ENCODE assay signal across 8 mouse cellular contexts in genomic region chr5:36988124-36988780, GRCm38 (mm10). TPM values are rescaled to one million over a fixed set of nuclear protein-coding genes. Genes with fewer than 3 reads are reported as not detected.
DNase-seq lines count a peak whose midpoint lies in the region; ATAC-seq and TF ChIP-seq lines count a peak whose summit lies in the region.

No protein-coding gene starts in this region.

- peak; percentile 2 for DNase-seq in embryo, embryonic 10.5 days (ENCODE audit: low spot score)
- no peak for DNase-seq in embryo, embryonic 10 days (ENCODE audit: low spot score)
- no peak for DNase-seq in testis, postnatal 10 days (ENCODE audit: low spot score)
- peak; percentile 10 for DNase-seq in kidney, postnatal 0 days (ENCODE audit: low spot score)
- DNase-seq in midbrain, postnatal 0 days (ENCODE audit: low spot score), result no peak
- DNase-seq in frontal cortex, postnatal 36 days (ENCODE audit: low spot score in 2 of 2), result no peak
- no peak for DNase-seq in frontal cortex, postnatal 25 days (ENCODE audit: low spot score in 2 of 2)

- peak; percentile 31; the same call in 1 of the 2 replicates for ATAC-seq in kidney, postnatal 0 days (replicated peaks; ENCODE audit: low FRiP score, low read depth)
- ATAC-seq in midbrain, postnatal 0 days (ENCODE audit: low FRiP score), result no peak; the same call in none of the 2 replicates

- TF ChIP-seq POLR2A in testis, adult 2 months (IDR thresholded peaks at IDR 0.05; ENCODE audit: control insufficient read depth, low read depth, low read length), result no peak

- H3K4me2 ChIP-seq in kidney, postnatal 0 days (ENCODE audit: low read length), result peak overlapping the region; percentile 93
- H3K4me2 ChIP-seq in midbrain, postnatal 0 days (ENCODE audit: low read depth, low read length, poor library complexity, severe bottlenecking), result peak overlapping the region; percentile 99

- WGBS in kidney, postnatal 0 days, result 6% methylated on average over 24 of the region's 24 CpGs
- 13% methylated on average over 24 of the region's 24 CpGs for WGBS in midbrain, postnatal 0 days

- no peaks in the 10 kb centered on the region for H3K27me3 ChIP-seq in testis, adult 2 months (ENCODE audit: control insufficient read depth, insufficient read depth, low read length)
- H3K27me3 ChIP-seq in kidney, postnatal 0 days (ENCODE audit: insufficient read depth, low read length), result no peaks in the 10 kb centered on the region
- H3K27me3 ChIP-seq in midbrain, postnatal 0 days (ENCODE audit: insufficient read depth, low read length), result no peaks in the 10 kb centered on the region

- no peaks in the 10 kb centered on the region for H3K9me3 ChIP-seq in kidney, postnatal 0 days (replicated peaks; ENCODE audit: low read length)
- no peaks in the 10 kb centered on the region for H3K9me3 ChIP-seq in midbrain, postnatal 0 days (ENCODE audit: low read length)

- H3K4me1 ChIP-seq in testis, adult 2 months (ENCODE audit: control insufficient read depth, insufficient read depth, low read length), result peaks cover 3% of the 10 kb centered on the region
- 0 out of 2 replicates have a peak, but pooled peaks cover 10% of the 10 kb centered on the region for H3K4me1 ChIP-seq in kidney, postnatal 0 days (replicated peaks; ENCODE audit: insufficient read depth, low read length)
- H3K4me1 ChIP-seq in midbrain, postnatal 0 days (ENCODE audit: insufficient read depth, low read length), result no peaks in the 10 kb centered on the region

- TF ChIP-seq CTCF in testis, adult 2 months (IDR thresholded peaks at IDR 0.05; ENCODE audit: control insufficient read depth, insufficient read depth, insufficient replicate concordance, low read depth, low read length), result no peak
- TF ChIP-seq CTCF in kidney, postnatal 0 days (IDR thresholded peaks at IDR 0.05; ENCODE audit: low read depth), result no peak
- TF ChIP-seq CTCF in midbrain, postnatal 0 days (IDR thresholded peaks at IDR 0.05), result no peak

- H3K4me3 ChIP-seq in testis, adult 2 months (ENCODE audit: control insufficient read depth, low read depth, low read length), result peak overlapping the region; percentile 87
- H3K4me3 ChIP-seq in kidney, postnatal 0 days (replicated peaks; ENCODE audit: low read depth, low read length), result peak overlapping the region; percentile 66
- H3K4me3 ChIP-seq in midbrain, postnatal 0 days (ENCODE audit: low read depth, low read length), result peak overlapping the region; percentile 59

- H3K9ac ChIP-seq in kidney, postnatal 0 days (ENCODE audit: low read depth, low read length), result peak overlapping the region; percentile 80
- H3K9ac ChIP-seq in midbrain, postnatal 0 days (replicated peaks; ENCODE audit: low read length, poor library complexity, severe bottlenecking), result peak overlapping the region; percentile 54

- no peak overlapping the region for H3K27ac ChIP-seq in testis, adult 2 months (ENCODE audit: control insufficient read depth, insufficient read depth, low read depth, low read length)
- peak overlapping the region; percentile 83 for H3K27ac ChIP-seq in kidney, postnatal 0 days
- no peak overlapping the region for H3K27ac ChIP-seq in midbrain, postnatal 0 days (ENCODE audit: low read depth, low read length)

- no peaks in the 10 kb centered on the region for H3K36me3 ChIP-seq in testis, adult 2 months (ENCODE audit: control insufficient read depth, insufficient read depth, low read length)
- H3K36me3 ChIP-seq in kidney, postnatal 0 days (ENCODE audit: insufficient read depth, low read length), result no peaks in the 10 kb centered on the region
- H3K36me3 ChIP-seq in midbrain, postnatal 0 days (ENCODE audit: insufficient read depth, low read length), result no peaks in the 10 kb centered on the region

RNA-seq across cellular contexts. Expression of gene Wfs1, which starts 0.8 kb away (rescaled TPM):
- polyA plus RNA-seq in testis, adult 2 months (2012; rRNA removed), result 1.6 and 1.9 TPM in 2 replicates
- 14.2 and 14.8 TPM in 2 replicates for polyA plus RNA-seq in kidney, postnatal 0 days (2015; fragmentation: Nextera tagmentation; extraction: Ambion mirVana)
- total RNA-seq in midbrain, postnatal 0 days (2014; rRNA removed), result 11.3 and 14.0 TPM in 2 replicates
- polyA plus RNA-seq in midbrain, postnatal 0 days (2015; fragmentation: Nextera tagmentation; extraction: Ambion mirVana), result 11.9 and 12.8 TPM in 2 replicates

Comparison
In these comparisons a context has a peak if more than half of its experiments do, and no peak if none do; other contexts are left out.
1. DNase-seq: peak in embryo, embryonic 10.5 days (single experiment) and kidney, postnatal 0 days (single experiment); none in embryo, embryonic 10 days (single experiment), testis, postnatal 10 days (single experiment), midbrain, postnatal 0 days (single experiment), frontal cortex, postnatal 36 days (0 of 2) and frontal cortex, postnatal 25 days (0 of 2).
2. Peak in every context shown above with its lines, with median percentiles within 50 percentile points of each other: H3K4me3 ChIP-seq.